Mouse (Mus musculus): Measurements from ENCODE around the gene Tmem95.

DNA sequence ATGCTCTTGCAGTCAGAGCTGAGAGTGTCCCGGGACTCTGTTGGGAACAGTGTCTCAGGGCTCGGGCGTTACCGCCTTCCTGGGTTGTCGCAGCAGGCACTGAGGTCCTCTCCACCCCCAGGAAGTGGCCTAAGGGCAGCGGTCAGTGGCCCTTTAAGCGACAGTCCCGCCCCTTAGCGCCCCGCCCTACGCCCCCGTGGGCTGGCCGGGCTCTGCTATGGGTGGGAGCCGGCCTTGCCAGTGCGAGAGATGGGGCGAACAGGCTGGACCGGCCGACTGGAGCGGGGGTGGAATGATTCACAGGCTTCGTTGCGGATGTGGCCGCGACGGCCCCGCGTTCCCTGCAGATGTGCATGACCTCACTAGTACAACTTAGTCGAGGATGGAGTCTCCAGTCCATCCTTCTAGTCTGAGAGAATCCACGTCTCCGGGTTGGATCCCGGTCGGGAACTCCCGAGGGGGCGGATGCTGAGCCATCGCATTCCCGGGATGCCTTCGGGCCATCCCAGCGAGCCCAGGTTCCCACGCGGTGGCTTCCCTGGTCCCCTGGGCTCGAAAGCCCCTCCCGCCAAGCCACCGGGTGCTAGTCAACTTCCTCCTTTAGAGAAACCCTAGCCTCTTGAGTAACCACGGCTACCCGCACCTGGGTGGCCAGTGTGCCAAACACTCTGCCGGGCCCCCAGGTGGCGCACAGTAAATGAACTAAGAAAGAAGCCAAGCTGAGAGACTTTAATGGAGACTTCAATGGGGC is 3.2 kb upstream of the Tmem95 start, which contains the start of gene Kctd11:
- peak; percentile 26 for TF ChIP-seq CTCF (IDR thresholded peaks at IDR 0.05; ENCODE audit: low read depth)
- peak; percentile 68 for TF ChIP-seq EP300 (IDR thresholded peaks at IDR 0.05; ENCODE audit: low read depth)
